Mouse (Mus musculus): ENCODE data around the gene Edem2. TPM values are rescaled to one million over a fixed set of nuclear protein-coding genes. Genes with fewer than 3 reads are reported as not detected.

Gene Edem2
- polyA plus RNA-seq, 1 experiment from 2014 or later: 40.3 TPM

DNA sequence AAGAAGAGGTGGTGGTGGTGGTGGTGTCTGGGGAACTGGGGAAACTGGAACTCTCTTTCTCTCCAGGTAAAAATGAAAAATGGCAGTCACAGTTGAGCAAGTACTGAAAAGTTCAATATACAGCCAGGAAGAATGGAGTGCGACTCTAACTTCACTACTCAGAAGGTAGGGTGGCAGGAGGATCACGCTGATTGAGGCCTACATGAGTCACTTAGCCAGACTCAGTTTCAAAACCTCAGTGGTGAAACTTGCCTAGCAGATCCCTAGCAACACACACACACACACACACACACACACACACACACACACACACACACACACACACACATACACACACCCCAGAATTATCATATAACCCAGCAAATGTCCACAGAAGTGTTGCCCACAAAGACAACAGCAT is 47.4 kb downstream of the Edem2 start:
- no peaks in the 10 kb centered on the region for H3K9me3 ChIP-seq
- no peak overlapping the region for H3K27ac ChIP-seq (replicated peaks)
- 90% methylated on average over 2 of the region's 2 CpGs for WGBS
- no peaks in the 10 kb centered on the region for H3K27me3 ChIP-seq
- no peak overlapping the region for H3K9ac ChIP-seq
- ATAC-seq (ENCODE audit: low read depth): no peak
- no peak overlapping the region for H3K4me2 ChIP-seq
- peaks cover 16% of the 10 kb centered on the region for H3K4me1 ChIP-seq (replicated peaks)
- no peaks in the 10 kb centered on the region for H3K36me3 ChIP-seq
- H3K4me3 ChIP-seq: no peak overlapping the region

DNA sequence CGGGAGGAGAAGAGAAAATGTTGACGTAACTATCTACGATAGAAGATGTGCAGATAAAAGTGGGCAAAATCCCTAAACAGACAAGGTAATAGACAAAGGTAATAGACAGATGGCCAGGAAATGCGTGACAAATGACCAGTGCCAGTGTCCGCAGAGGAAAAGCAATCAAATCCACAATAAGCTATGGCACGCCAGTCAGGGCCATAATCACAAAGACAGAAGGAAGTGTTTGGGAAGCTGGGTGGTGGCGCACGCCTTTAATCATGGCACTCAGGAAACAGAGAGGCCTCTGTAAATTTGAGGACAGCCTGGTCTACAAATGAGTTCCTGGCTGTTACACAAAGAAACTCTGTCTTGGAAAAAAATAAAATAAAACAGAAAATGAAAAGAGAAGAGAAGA is 48.1 kb downstream of the Edem2 start:
- Histone ChIP-seq H3K4me3 (no peak overlapping the region), H3K4me1 (replicated peaks) (peaks cover 12% of the 10 kb centered on the region), H3K9ac (no peak overlapping the region), H3K4me2 (no peak overlapping the region), H3K27ac (replicated peaks) (no peak overlapping the region), H3K36me3 (no peaks in the 10 kb centered on the region), H3K27me3 (no peaks in the 10 kb centered on the region), H3K9me3 (no peaks in the 10 kb centered on the region)
- 53% methylated on average over 8 of the region's 8 CpGs for WGBS
- ATAC-seq (ENCODE audit: low read depth): no peak

DNA sequence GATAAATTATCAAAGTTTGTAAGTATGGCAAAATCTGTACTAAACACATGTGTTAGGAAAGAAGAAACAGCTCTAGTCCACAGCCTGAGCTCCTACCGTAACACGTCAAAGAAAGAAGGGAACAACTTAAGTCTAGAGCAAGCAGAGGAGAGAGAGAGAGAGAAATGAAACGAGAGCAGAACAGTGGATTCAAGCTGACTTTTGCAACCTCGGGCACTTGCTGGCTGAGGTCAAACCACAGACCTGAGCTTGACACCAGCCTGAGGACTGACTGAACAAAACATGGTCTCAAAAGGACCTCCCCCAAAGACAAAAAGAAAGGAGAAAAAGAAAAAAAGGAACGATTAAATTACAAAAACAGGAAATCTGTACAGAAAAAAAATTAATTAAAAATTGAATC is 48.7 kb downstream of the Edem2 start:
- H3K27ac ChIP-seq (replicated peaks): no peak overlapping the region
- H3K9me3 ChIP-seq: no peaks in the 10 kb centered on the region
- H3K4me1 ChIP-seq (replicated peaks): peaks cover 6% of the 10 kb centered on the region
- H3K9ac ChIP-seq: no peak overlapping the region
- no peaks in the 10 kb centered on the region for H3K36me3 ChIP-seq
- ATAC-seq (ENCODE audit: low read depth): no peak
- no peak overlapping the region for H3K4me2 ChIP-seq
- H3K27me3 ChIP-seq: no peaks in the 10 kb centered on the region
- H3K4me3 ChIP-seq: no peak overlapping the region
- WGBS: 81% methylated on average over 5 of the region's 5 CpGs

DNA sequence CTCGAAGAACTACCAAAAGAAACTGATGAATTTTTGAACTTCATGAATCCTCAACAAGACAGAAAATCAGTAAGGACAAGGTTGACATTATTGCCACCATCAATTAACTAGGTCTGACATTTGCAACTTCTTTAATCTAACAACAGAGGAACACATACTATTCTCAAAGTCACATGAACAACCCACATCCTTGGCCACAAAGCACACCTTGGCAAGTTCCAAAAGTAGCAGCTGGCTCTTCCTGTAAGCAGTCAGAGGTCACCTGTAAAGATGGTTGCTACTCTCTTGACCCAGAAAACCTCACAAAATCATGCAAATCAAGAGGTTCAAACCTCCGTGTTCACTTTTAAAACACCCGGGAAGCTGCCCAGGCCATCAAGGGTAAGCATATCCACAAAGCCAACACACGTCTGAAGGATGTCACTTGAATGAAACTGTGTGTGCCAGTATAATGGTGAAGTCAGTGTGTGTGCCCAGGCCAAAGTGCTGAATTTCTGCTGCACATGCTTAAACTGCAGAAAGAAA is 49.6 kb downstream of the Edem2 start:
- Histone ChIP-seq H3K36me3 (no peaks in the 10 kb centered on the region), H3K4me3 (no peak overlapping the region), H3K4me2 (no peak overlapping the region), H3K9me3 (no peaks in the 10 kb centered on the region), H3K27ac (replicated peaks) (no peak overlapping the region), H3K27me3 (no peaks in the 10 kb centered on the region), H3K4me1 (replicated peaks) (peaks cover 13% of the 10 kb centered on the region), H3K9ac (no peak overlapping the region)
- WGBS: 92% methylated on average over 4 of the region's 4 CpGs
- no peak for ATAC-seq (ENCODE audit: low read depth)

DNA sequence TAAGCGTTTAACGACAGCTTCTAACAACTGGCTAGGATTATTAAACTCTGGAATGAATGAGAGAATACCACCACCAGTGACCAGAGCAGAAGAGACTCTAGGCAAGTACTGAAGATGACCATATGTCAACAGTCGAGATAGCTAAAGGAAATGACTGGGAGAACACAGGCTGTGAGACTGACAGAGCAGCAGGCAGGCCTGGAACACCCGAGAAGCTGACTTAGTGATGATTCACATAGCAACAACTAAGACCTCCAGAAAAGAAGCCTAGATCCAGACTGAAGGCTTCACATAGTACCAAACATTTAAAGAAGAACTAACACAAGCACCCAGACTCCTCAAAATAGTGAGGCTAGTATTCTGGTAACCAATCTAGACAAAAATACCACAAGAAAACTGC is 54.2 kb downstream of the Edem2 start:
- peaks cover 26% of the 10 kb centered on the region for H3K36me3 ChIP-seq
- H3K27ac ChIP-seq (replicated peaks): no peak overlapping the region
- H3K4me3 ChIP-seq: no peak overlapping the region
- peaks cover 15% of the 10 kb centered on the region; the same call in 1 of the 2 replicates for H3K4me1 ChIP-seq (replicated peaks)
- WGBS: 65% methylated on average over 4 of the region's 4 CpGs
- no peaks in the 10 kb centered on the region for H3K9me3 ChIP-seq
- H3K9ac ChIP-seq: no peak overlapping the region
- H3K4me2 ChIP-seq: no peak overlapping the region
- ATAC-seq (ENCODE audit: low read depth): no peak
- H3K27me3 ChIP-seq: no peaks in the 10 kb centered on the region

DNA sequence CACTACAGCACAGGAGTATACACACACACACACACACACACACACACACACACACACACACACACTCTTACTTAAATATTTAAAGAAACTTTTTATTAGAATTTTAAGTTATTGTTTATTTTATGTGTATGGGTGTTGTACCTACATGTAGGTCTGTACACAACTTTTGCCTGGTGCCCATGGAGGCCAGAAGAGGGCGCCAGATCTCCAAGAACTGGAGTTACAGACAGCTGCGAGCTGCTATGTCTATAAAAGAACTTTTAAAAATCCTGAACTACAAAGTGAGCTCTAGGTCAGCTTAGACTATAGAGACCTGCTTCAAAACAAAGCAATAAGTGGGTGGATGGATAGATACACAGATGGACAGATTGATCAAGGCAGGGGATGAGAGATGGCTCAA is 55.7 kb downstream of the Edem2 start:
- H3K36me3 ChIP-seq: peaks cover 34% of the 10 kb centered on the region
- peaks cover 15% of the 10 kb centered on the region; the same call in 1 of the 2 replicates for H3K4me1 ChIP-seq (replicated peaks)

DNA sequence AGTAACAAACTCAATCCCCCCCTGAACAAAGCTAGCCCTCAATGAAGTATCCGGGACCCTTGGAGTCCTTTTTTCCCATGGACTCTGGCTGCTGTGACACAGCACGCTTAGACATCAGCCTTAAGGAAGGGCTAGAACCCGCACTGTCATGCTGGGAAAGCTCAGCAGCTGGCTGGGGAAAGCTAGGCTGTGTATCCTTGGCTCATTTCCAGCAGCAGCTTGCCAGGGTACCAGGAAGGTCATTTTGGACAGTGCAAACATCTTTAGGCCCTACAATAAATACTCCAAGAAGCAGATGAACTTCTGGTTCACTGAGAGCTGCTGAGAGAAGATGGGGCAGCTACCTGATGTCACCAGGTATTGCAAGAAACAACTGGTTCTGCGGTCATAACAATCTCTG is 58.0 kb downstream of the Edem2 start:
- H3K4me3 ChIP-seq: no peak overlapping the region
- no peak for ATAC-seq (ENCODE audit: low read depth)
- H3K36me3 ChIP-seq: peaks cover 57% of the 10 kb centered on the region
- no peak overlapping the region for H3K4me2 ChIP-seq
- H3K9me3 ChIP-seq: no peaks in the 10 kb centered on the region
- WGBS: 77% methylated on average over 4 of the region's 4 CpGs
- no peak overlapping the region for H3K27ac ChIP-seq (replicated peaks)
- H3K4me1 ChIP-seq (replicated peaks): peaks cover 15% of the 10 kb centered on the region; the same call in 1 of the 2 replicates
- no peaks in the 10 kb centered on the region for H3K27me3 ChIP-seq
- H3K9ac ChIP-seq: no peak overlapping the region

More for the DNA sequence above, 55.7 kb downstream of the Edem2 start:
- no peak overlapping the region for H3K9ac ChIP-seq
- H3K9me3 ChIP-seq: no peaks in the 10 kb centered on the region
- no peak overlapping the region for H3K4me2 ChIP-seq
- no peak overlapping the region for H3K27ac ChIP-seq (replicated peaks)
- 17% methylated on average over 2 of the region's 2 CpGs for WGBS
- ATAC-seq (ENCODE audit: low read depth): no peak
- H3K27me3 ChIP-seq: no peaks in the 10 kb centered on the region
- H3K4me3 ChIP-seq: no peak overlapping the region

DNA sequence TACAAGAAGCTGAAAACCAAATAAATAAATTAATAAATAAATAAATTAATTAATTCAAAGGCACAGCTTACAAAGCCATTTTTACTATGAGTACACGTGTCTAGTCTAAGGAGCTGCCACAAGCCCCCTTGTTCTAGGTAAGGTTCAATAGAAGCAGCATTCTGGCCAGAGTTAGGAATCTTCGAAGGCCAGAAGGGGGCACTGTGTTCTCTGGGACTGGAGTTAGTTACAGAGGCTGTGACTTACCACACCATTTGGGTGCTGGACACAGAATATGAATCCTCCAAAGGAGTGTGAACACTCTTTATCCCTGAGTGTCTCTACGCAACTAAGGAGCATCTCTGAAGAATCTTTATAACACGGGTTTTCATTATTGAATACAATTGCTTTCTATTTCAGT is 60.8 kb downstream of the Edem2 start:
- Histone ChIP-seq H3K9me3 (no peaks in the 10 kb centered on the region), H3K36me3 (peaks cover 85% of the 10 kb centered on the region), H3K4me3 (no peak overlapping the region), H3K4me1 (replicated peaks) (0 out of 2 replicates have a peak, but pooled peaks cover 6% of the 10 kb centered on the region), H3K27me3 (no peaks in the 10 kb centered on the region), H3K4me2 (no peak overlapping the region), H3K9ac (no peak overlapping the region), H3K27ac (replicated peaks) (no peak overlapping the region)
- 87% methylated on average over 4 of the region's 4 CpGs for WGBS
- ATAC-seq (ENCODE audit: low read depth): no peak

DNA sequence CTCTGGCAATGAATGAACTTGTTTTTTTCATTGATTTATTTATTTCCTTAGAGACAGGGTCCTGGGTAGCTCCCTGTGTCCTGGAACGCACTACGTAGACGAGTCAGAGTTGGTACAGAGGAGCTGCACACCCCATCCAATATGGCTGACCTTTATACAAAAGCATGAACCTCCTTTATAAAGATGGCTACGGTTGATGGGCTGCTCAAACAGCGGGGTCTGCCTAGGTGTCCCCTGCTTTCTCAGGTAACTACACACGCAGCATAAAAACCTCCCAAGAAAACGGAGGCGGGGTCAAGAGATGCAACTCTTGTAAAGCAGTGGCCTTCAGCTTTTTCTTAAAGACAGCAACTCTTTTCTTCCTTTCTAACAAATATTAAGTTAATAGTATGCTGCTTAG is 61.4 kb downstream of the Edem2 start:
- Histone ChIP-seq H3K27ac (replicated peaks) (no peak overlapping the region), H3K27me3 (no peaks in the 10 kb centered on the region), H3K36me3 (peaks cover 90% of the 10 kb centered on the region), H3K9me3 (no peaks in the 10 kb centered on the region), H3K4me1 (replicated peaks) (0 out of 2 replicates have a peak, but pooled peaks cover 6% of the 10 kb centered on the region), H3K4me3 (no peak overlapping the region), H3K4me2 (no peak overlapping the region), H3K9ac (no peak overlapping the region)
- WGBS: 96% methylated on average over 8 of the region's 8 CpGs
- ATAC-seq (ENCODE audit: low read depth): no peak

DNA sequence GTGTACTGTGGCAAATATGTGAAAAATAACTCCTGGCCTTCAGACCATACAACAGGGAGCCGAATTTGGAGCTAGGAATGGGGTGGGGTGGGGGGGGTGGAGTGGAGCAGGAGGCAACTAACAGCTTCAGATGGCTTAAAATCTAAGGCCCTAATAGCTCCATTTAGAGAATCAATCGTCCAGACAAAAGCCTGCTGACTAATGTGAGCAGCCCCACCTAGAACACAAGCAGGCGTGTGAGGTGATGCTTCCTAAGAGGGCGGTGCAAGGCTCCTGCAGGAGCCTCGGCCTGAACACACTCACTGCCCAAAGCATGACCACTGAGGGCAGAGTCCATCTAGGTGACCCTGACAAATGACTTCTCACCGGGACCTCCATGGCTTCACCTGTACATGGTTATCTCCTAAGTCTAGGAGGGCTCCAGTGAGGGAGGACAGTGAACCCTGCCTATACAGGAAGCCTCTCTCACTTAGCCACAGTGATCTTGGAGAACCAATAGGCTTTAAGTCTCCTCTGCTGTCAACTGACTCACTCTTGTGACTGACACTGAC is 65.3 kb downstream of the Edem2 start:
- Histone ChIP-seq H3K4me2 (no peak overlapping the region), H3K4me3 (no peak overlapping the region), H3K36me3 (peaks cover 90% of the 10 kb centered on the region), H3K27me3 (no peaks in the 10 kb centered on the region), H3K4me1 (replicated peaks) (no peaks in the 10 kb centered on the region), H3K9me3 (no peaks in the 10 kb centered on the region), H3K27ac (replicated peaks) (no peak overlapping the region), H3K9ac (no peak overlapping the region)
- no peak for ATAC-seq (ENCODE audit: low read depth)
- WGBS: 85% methylated on average over 6 of the region's 6 CpGs

DNA sequence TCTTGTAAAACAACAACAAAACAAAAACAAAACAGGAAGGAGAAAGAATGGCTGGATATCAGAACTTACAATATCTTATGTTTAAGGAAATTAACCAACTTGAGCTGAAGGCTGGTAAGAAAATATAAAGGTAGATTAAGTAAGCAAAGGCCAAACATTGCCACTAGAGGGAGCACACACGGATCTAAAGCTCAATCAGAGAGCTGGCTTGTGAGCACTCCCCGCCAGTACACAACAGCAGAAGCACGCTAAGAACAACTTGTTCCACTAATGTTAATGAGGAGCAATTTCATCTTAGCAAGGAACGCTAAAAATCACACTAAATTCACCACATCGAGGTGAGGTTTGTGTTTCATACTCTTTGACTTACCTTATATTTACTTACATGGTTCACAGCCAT is 66.2 kb downstream of the Edem2 start:
- 21% methylated on average over 5 of the region's 5 CpGs for WGBS
- no peaks in the 10 kb centered on the region for H3K4me1 ChIP-seq (replicated peaks)
- no peak overlapping the region for H3K27ac ChIP-seq (replicated peaks)
- no peak overlapping the region for H3K4me2 ChIP-seq
- no peaks in the 10 kb centered on the region for H3K9me3 ChIP-seq
- H3K36me3 ChIP-seq: peaks cover 88% of the 10 kb centered on the region
- H3K27me3 ChIP-seq: no peaks in the 10 kb centered on the region
- no peak overlapping the region for H3K4me3 ChIP-seq
- ATAC-seq (ENCODE audit: low read depth): no peak
- H3K9ac ChIP-seq: no peak overlapping the region

DNA sequence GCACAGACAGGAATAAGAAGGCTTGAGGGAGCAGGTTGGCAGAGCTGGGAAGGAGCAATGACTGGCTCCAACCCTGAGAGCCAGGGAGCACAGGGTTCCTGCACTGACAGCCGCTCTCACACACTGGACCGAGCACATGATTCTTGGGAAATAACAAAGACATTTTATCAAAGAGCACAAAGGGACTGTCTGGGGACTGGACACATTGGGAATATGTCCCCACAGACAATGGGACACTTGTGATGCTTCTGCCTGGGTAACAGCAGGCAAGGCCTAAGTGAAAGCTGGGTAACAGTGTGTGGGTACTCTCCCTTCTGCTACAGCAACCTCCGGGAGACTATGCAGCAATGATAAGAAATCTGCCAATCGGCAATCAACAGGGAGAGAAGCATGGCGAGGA is 66.9 kb downstream of the Edem2 start:
- H3K4me1 ChIP-seq (replicated peaks): no peaks in the 10 kb centered on the region
- no peak overlapping the region for H3K27ac ChIP-seq (replicated peaks)
- no peak overlapping the region for H3K9ac ChIP-seq
- peaks cover 88% of the 10 kb centered on the region for H3K36me3 ChIP-seq
- no peak for ATAC-seq (ENCODE audit: low read depth)
- H3K27me3 ChIP-seq: no peaks in the 10 kb centered on the region
- H3K4me3 ChIP-seq: no peak overlapping the region
- 80% methylated on average over 5 of the region's 5 CpGs for WGBS
- no peaks in the 10 kb centered on the region for H3K9me3 ChIP-seq
- no peak overlapping the region for H3K4me2 ChIP-seq

DNA sequence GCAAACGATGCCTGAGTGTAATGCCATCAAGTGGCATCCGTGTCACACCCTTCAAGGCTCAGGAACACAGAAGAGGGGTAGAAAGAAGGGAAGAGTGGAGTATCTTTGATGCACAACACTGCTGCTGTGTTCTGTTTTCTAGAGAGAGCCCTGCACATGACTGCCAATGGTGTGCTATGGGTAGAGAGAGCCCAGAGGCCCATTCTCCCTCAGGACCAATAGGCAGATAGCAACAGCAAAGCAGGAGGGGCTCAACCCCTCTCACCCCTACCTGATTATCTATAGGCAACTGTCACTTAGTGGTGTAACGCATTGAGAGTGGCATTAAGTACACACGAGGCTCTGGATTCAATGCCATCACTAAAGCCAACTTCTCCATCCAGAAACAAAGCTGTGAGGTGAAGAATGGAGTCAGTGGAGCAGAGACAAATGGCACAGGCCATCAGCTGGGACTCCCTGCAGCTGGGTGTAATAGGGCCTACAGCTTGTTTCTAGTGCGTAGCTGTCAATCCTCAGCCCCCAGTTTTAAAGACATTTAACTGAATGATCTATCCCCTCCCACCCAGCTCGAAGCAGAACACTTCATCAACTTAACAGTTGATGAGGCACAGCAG is 73.4 kb downstream of the Edem2 start:
- H3K27ac ChIP-seq (replicated peaks): no peak overlapping the region
- 45% methylated on average over 6 of the region's 6 CpGs for WGBS
- ATAC-seq (ENCODE audit: low read depth): no peak
- peaks cover 86% of the 10 kb centered on the region for H3K36me3 ChIP-seq
- no peak overlapping the region for H3K4me2 ChIP-seq
- no peaks in the 10 kb centered on the region for H3K4me1 ChIP-seq (replicated peaks)
- H3K27me3 ChIP-seq: no peaks in the 10 kb centered on the region
- no peaks in the 10 kb centered on the region for H3K9me3 ChIP-seq
- H3K9ac ChIP-seq: no peak overlapping the region
- no peak overlapping the region for H3K4me3 ChIP-seq

Data from neural tube, embryonic 13.5 days (tissue).